Mouse (Mus musculus): ENCODE measurements around the gene Il11ra1. TPM values are rescaled to one million over a fixed set of nuclear protein-coding genes. Genes with fewer than 3 reads are reported as not detected.
"Not testable (repeated sequence)": the region's sequence is repeated elsewhere in the genome, so short reads cannot be mapped to it uniquely, and the experiment has no call there.

The Il11ra1 gene
- 36.0 and 43.2 TPM in 2 replicates for polyA plus RNA-seq (2015; fragmentation: Nextera tagmentation; extraction: Ambion mirVana)

DNA sequence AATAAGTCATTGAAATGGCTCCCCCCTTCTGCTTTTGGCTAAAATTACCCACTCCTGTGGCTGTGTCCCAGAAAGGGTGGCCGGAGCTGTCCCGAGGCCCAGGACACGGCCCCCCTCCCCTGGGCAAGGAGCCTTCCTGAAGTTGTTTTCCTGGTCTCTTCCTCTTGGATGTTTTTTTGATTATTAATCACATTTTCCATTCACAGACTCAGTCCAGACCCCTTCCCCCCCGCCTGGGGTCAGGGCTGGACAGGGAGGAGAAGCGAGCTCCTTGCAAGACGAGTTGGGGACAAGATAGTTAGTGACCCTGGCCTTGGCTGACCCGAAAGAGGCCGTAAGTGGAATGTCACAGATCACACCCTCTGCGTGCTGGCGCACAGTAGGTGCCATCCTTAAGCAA lies at the start of gene Il11ra1:
Il11ra1 (plus strand) TSS at position 207 of the 400 bp plus-strand sequence.
- ATAC-seq (ENCODE audit: insufficient read depth); H3K4me1 ChIP-seq (replicated peaks); H3K4me2 ChIP-seq; H3K9me3 ChIP-seq (replicated peaks); H3K27ac ChIP-seq (replicated peaks); H3K36me3 ChIP-seq (replicated peaks); H3K9ac ChIP-seq; H3K4me3 ChIP-seq (replicated peaks): not testable (repeated sequence)
- peaks cover 43% of the 10 kb centered on the region for H3K27me3 ChIP-seq
- 67% methylated on average over 10 of the region's 10 CpGs for WGBS (ENCODE audit: insufficient replicate concordance)

DNA sequence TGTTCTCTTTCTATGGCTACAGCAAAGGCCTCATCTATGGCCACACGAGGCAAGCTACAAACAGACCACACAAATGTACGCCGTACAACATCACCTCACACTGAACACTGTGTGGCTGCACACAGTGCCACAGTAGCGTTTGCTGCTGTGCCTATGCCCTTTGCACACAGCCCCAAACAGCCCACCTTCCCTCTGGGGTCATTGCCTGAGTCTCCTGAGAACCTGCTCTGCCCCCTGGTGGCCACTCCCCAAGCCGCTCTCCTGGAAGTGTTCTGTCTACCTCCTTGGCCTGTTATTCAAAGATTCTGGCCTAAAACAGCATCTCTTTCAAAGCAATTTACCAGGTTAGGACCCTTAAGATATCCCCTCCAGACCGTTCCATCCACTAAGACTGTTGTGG lies 46.5 kb upstream of the Il11ra1 start:
- H3K36me3 ChIP-seq (replicated peaks): no peaks in the 10 kb centered on the region
- peaks cover 20% of the 10 kb centered on the region for H3K27me3 ChIP-seq
- ATAC-seq (ENCODE audit: insufficient read depth): no peak
- WGBS (ENCODE audit: insufficient replicate concordance): 36% methylated on average over 6 of the region's 6 CpGs
- H3K4me2 ChIP-seq: no peak overlapping the region
- H3K9me3 ChIP-seq (replicated peaks): no peaks in the 10 kb centered on the region
- H3K4me3 ChIP-seq (replicated peaks): no peak overlapping the region
- H3K9ac ChIP-seq: no peak overlapping the region
- no peak overlapping the region for H3K27ac ChIP-seq (replicated peaks)
- peaks cover 13% of the 10 kb centered on the region for H3K4me1 ChIP-seq (replicated peaks)

DNA sequence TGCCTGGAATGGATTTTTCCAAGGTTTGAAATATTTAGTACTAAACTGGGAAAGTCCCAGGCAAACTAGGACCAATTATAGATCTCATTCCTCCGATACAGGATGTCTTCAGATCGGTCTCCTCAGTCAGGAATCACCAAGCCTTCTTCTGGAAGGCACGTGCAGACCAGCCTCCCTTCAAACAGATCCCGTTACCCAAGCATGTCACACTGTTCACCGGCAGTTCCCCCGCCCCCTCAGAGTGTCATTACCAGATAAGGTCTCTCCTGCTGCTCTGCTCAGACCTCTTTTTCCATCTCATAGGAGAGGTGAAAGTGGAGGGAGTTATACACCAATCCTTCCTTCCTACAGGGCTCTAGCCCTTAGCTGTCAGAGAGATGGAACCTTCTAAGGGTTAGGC lies 46.1 kb upstream of the Il11ra1 start:
- no peak for ATAC-seq (ENCODE audit: insufficient read depth)
- H3K4me2 ChIP-seq: no peak overlapping the region
- H3K36me3 ChIP-seq (replicated peaks): no peaks in the 10 kb centered on the region
- peaks cover 13% of the 10 kb centered on the region for H3K4me1 ChIP-seq (replicated peaks)
- WGBS (ENCODE audit: insufficient replicate concordance): 42% methylated on average over 6 of the region's 6 CpGs
- H3K27me3 ChIP-seq: peaks cover 24% of the 10 kb centered on the region
- H3K9me3 ChIP-seq (replicated peaks): no peaks in the 10 kb centered on the region
- H3K4me3 ChIP-seq (replicated peaks): no peak overlapping the region
- no peak overlapping the region for H3K9ac ChIP-seq
- no peak overlapping the region for H3K27ac ChIP-seq (replicated peaks)

GRCm38 (mm10) chr4:41654217-41654616 lies 45.6 kb upstream of the Il11ra1 start:
- Histone ChIP-seq H3K9me3 (replicated peaks) (no peaks in the 10 kb centered on the region), H3K4me1 (replicated peaks) (peaks cover 9% of the 10 kb centered on the region), H3K4me3 (replicated peaks) (no peak overlapping the region), H3K27ac (replicated peaks) (no peak overlapping the region), H3K4me2 (no peak overlapping the region), H3K9ac (no peak overlapping the region), H3K36me3 (replicated peaks) (no peaks in the 10 kb centered on the region), H3K27me3 (peaks cover 29% of the 10 kb centered on the region)
- 17% methylated on average over 7 of the region's 7 CpGs for WGBS (ENCODE audit: insufficient replicate concordance)
- no peak for ATAC-seq (ENCODE audit: insufficient read depth)

- Histone ChIP-seq H3K27me3 (peaks cover 33% of the 10 kb centered on the region), H3K9ac (no peak overlapping the region), H3K9me3 (replicated peaks) (no peaks in the 10 kb centered on the region), H3K36me3 (replicated peaks) (no peaks in the 10 kb centered on the region), H3K27ac (replicated peaks) (no peak overlapping the region), H3K4me1 (replicated peaks) (peaks cover 8% of the 10 kb centered on the region; the same call in 1 of the 2 replicates), H3K4me2 (no peak overlapping the region), H3K4me3 (replicated peaks) (no peak overlapping the region)
- ATAC-seq (ENCODE audit: insufficient read depth): no peak
- 44% methylated on average over 2 of the region's 2 CpGs for WGBS (ENCODE audit: insufficient replicate concordance)
Observed at GRCm38 (mm10) chr4:41655525-41655924, 44.3 kb upstream of the Il11ra1 start.

- 9% methylated on average over 25 of the region's 25 CpGs for WGBS (ENCODE audit: insufficient replicate concordance)
- Histone ChIP-seq H3K9me3 (replicated peaks) (no peaks in the 10 kb centered on the region), H3K4me3 (replicated peaks) (no peak overlapping the region), H3K36me3 (replicated peaks) (no peaks in the 10 kb centered on the region), H3K9ac (no peak overlapping the region), H3K27me3 (peaks cover 33% of the 10 kb centered on the region), H3K4me2 (no peak overlapping the region), H3K4me1 (replicated peaks) (peaks cover 15% of the 10 kb centered on the region), H3K27ac (replicated peaks) (no peak overlapping the region)
- no peak for ATAC-seq (ENCODE audit: insufficient read depth)
Observed at GRCm38 (mm10) chr4:41658566-41659384, 41.0 kb upstream of the Il11ra1 start.

GRCm38 (mm10) chr4:41659556-41659955 lies 40.2 kb upstream of the Il11ra1 start:
- no peak overlapping the region for H3K4me2 ChIP-seq
- 51% methylated on average over 13 of the region's 13 CpGs for WGBS (ENCODE audit: insufficient replicate concordance)
- peaks cover 33% of the 10 kb centered on the region for H3K27me3 ChIP-seq
- H3K36me3 ChIP-seq (replicated peaks): no peaks in the 10 kb centered on the region
- ATAC-seq (ENCODE audit: insufficient read depth): no peak
- H3K9me3 ChIP-seq (replicated peaks): no peaks in the 10 kb centered on the region
- no peak overlapping the region for H3K9ac ChIP-seq
- no peak overlapping the region for H3K27ac ChIP-seq (replicated peaks)
- no peak overlapping the region for H3K4me3 ChIP-seq (replicated peaks)
- H3K4me1 ChIP-seq (replicated peaks): peaks cover 15% of the 10 kb centered on the region

DNA sequence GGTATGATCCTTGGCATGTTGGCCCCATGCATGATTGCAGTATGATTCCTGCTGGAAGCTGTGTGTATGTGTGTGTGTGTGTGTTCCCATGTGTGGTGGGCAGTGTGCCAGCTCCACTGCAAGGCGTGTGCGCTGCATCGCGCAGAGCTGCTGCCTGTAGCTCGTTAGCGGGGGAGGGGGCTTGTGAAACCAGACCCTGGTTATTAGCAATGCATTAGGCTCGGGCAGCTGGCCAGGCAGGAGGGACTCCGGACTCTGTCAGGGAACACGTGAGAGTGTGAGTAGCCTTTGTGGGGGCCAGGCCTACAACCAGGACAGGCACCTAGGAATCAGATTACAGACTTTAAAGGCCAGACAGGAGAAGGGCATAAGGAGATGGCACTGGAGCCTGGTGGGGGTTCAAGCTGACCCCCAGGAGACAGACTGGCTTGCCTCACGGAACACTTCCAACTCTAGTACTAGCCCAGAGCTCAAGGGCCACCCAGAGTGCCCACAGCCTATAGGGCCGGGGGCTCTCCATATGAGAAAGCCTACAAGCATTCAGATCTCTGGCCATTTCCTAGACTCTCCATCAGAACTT lies 38.8 kb upstream of the Il11ra1 start:
- H3K4me2 ChIP-seq: peak overlapping the region; percentile 25
- H3K9ac ChIP-seq: no peak overlapping the region
- 46% methylated on average over 11 of the region's 11 CpGs for WGBS (ENCODE audit: insufficient replicate concordance)
- H3K4me3 ChIP-seq (replicated peaks): no peak overlapping the region
- H3K9me3 ChIP-seq (replicated peaks): no peaks in the 10 kb centered on the region
- peak; percentile 45 for ATAC-seq (ENCODE audit: insufficient read depth)
- no peak overlapping the region for H3K27ac ChIP-seq (replicated peaks)
- H3K27me3 ChIP-seq: peaks cover 33% of the 10 kb centered on the region
- no peaks in the 10 kb centered on the region for H3K36me3 ChIP-seq (replicated peaks)
- H3K4me1 ChIP-seq (replicated peaks): peaks cover 15% of the 10 kb centered on the region

DNA sequence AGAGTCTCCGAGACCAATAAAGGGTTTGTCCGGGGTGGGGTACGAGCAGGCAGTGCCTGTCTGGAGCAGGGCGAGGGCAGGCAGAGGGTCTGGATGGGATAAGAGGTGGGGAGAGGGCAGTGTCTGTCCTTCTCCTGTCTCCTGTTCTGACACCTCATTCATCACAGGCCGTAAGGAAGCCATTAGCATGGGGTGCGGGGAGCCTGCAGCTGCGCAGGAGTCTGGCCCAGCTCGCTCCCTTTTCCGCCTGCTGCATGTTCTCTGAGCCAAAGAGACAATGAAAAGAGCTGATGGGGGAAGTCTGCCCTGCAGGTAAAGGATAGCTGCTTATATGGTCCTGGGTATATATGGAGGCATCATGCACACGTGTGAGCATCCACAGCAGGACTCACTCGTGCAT lies 37.1 kb upstream of the Il11ra1 start:
- Histone ChIP-seq H3K27ac (replicated peaks) (no peak overlapping the region), H3K36me3 (replicated peaks) (no peaks in the 10 kb centered on the region), H3K9me3 (replicated peaks) (no peaks in the 10 kb centered on the region), H3K9ac (no peak overlapping the region), H3K4me2 (no peak overlapping the region), H3K4me3 (replicated peaks) (no peak overlapping the region), H3K27me3 (peaks cover 22% of the 10 kb centered on the region; the same call in 1 of the 2 replicates), H3K4me1 (replicated peaks) (peaks cover 15% of the 10 kb centered on the region)
- no peak for ATAC-seq (ENCODE audit: insufficient read depth)
- 47% methylated on average over 11 of the region's 11 CpGs for whole genome bisulfite sequencing (ENCODE audit: insufficient replicate concordance)

GRCm38 (mm10) chr4:41663614-41664013 lies 36.2 kb upstream of the Il11ra1 start:
- Histone ChIP-seq H3K4me1 (replicated peaks) (peaks cover 9% of the 10 kb centered on the region), H3K27ac (replicated peaks) (no peak overlapping the region), H3K27me3 (peaks cover 13% of the 10 kb centered on the region; the same call in 1 of the 2 replicates), H3K36me3 (replicated peaks) (no peaks in the 10 kb centered on the region), H3K4me2 (no peak overlapping the region), H3K9me3 (replicated peaks) (no peaks in the 10 kb centered on the region), H3K9ac (no peak overlapping the region), H3K4me3 (replicated peaks) (no peak overlapping the region)
- WGBS (ENCODE audit: insufficient replicate concordance): 42% methylated on average over 9 of the region's 9 CpGs
- no peak for ATAC-seq (ENCODE audit: insufficient read depth)

DNA sequence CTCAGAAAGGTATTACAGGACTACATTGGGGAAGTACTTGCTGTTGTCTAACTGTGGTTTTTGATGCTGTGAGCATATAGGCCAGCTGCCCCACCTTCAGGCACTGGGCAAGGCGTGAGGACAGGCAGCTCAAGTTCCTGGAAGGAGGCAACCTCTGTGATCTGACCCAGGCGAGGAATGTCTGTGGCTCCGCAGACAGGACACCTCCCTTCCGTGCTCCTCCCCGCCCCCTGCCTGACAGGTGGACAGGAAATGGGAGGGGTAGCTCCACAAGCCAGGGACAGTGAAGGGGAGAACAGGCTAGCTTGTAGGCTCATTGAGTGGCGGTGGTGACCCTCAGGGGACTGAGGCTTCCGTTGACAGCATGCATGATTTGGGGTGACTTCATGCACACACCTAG lies 35.3 kb upstream of the Il11ra1 start:
- H3K9me3 ChIP-seq (replicated peaks): no peaks in the 10 kb centered on the region
- H3K27ac ChIP-seq (replicated peaks): no peak overlapping the region
- H3K4me1 ChIP-seq (replicated peaks): peaks cover 7% of the 10 kb centered on the region
- no peaks in the 10 kb centered on the region for H3K36me3 ChIP-seq (replicated peaks)
- H3K4me2 ChIP-seq: no peak overlapping the region
- H3K9ac ChIP-seq: no peak overlapping the region
- no peak overlapping the region for H3K4me3 ChIP-seq (replicated peaks)
- 14% methylated on average over 7 of the region's 7 CpGs for WGBS (ENCODE audit: insufficient replicate concordance)
- no peak for ATAC-seq (ENCODE audit: insufficient read depth)
- H3K27me3 ChIP-seq: peaks cover 5% of the 10 kb centered on the region; the same call in 1 of the 2 replicates
